Mouse (Mus musculus) thymus, postnatal 4 days (tissue): ENCODE measurements around the gene Btrc.

ENCODE experiments used
- DNase-seq: peaks from one replicate; pipeline ENCODE4 v3.0.0; 2021

The Btrc gene

DNA sequence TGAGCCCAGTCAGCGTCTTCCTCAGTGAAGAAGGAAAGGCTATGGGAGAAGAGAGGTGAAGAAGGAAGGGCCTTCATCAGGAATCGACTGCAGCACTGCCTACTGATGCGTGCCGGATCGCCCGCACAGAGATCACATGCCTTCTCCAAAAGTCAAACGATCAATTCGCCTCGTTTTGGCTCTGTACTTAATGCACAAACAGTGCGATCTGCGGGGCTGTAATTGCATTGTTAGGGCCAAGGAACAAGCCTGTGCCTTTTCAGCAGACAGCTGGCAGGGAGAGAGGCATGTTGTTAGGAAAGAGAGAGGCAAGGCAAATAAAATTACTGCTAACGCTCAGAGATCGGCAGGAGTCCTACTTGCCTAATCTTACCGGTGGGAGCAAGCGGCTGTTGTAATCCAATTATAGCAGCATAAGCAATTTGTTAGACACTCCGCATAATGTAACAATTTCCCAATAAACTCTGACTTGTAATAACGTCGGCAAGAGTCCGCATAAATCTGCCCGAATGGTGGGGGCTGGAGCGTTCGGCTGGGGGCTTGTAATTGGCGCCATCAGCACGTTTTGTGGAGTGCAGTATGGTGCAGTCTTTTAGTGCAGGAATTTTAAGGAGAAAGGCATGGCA, 112.5 kb downstream of the Btrc start:
- DNase-seq, result no peak

DNA sequence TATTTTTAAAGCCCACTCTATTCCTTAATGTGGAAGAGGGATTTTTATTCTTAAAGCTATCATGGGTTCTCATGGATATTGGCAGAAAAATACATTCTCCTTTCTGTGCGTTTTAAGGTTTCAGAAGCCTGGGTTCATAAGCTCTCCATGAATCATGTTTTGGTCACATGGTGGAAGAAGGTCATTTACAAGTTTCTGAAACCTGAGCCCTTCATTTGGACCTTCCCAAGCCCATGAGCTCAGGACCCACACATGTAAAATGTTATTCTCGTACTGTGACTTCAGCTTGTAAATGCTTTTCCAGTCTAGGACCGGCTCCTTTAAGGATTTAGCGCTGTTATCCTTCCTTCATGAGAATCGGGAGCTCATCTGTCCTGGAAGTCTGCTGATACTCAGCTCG, 116.0 kb downstream of the Btrc start:
- DNase-seq, result no peak

DNA sequence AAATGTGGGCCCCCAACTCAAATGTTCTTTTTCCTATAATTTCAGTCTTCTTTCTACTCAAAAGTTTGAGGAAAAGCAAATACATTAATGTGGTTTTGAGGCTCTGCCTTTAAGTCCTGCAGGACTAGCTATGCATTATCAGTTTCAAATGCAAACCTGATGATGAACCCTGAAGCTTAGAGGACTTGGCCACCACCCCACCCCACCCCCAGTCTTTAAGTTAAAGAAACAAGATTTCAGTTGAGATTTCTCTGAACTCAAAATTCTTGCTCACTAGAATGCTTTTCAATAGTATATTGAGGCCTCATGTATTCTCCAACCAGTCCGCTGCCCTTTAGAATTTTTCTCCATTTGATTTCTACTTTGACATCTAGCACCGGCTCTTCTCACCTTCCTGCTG, 117.0 kb downstream of the Btrc start:
- DNase-seq, result no peak

DNA sequence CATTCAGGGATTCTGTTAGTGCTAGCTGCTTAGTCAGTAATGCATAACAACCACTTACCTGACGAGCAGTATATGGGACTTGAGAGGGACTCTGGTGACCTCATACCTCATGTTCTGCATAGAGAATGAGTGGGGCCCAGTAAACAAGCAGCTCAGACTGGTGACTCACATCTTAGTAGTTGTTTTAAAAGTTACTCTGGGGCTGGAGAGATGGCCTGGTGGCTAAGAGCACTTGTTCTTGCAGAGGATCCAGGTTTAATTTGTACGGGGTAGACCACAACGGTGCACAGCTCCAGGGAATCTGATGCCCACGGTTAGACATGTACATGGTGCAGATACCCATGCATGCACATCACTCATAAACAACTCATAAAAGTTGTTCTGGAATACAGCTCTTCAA, 117.4 kb downstream of the Btrc start:
- no peak for DNase-seq

DNA sequence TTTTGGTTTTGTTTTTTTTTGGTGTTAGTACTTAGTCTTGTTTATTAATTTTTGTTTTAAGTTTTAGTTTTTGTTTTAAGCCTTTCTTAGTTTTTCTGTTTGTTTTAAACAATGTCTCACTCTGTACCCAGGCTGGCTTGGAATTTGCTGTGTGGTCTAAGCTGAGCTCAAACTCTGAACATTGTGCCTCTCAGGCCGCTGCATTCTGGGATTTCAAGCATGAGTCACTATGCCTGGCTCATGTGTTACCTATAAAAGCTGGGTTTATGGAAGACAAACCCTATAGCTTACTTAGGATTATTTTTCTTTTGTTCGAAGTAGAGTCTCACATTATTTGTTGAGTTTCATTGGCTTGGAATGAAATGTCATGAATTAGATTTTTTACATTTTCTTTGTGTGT, 119.9 kb downstream of the Btrc start:
- DNase-seq, result no peak

DNA sequence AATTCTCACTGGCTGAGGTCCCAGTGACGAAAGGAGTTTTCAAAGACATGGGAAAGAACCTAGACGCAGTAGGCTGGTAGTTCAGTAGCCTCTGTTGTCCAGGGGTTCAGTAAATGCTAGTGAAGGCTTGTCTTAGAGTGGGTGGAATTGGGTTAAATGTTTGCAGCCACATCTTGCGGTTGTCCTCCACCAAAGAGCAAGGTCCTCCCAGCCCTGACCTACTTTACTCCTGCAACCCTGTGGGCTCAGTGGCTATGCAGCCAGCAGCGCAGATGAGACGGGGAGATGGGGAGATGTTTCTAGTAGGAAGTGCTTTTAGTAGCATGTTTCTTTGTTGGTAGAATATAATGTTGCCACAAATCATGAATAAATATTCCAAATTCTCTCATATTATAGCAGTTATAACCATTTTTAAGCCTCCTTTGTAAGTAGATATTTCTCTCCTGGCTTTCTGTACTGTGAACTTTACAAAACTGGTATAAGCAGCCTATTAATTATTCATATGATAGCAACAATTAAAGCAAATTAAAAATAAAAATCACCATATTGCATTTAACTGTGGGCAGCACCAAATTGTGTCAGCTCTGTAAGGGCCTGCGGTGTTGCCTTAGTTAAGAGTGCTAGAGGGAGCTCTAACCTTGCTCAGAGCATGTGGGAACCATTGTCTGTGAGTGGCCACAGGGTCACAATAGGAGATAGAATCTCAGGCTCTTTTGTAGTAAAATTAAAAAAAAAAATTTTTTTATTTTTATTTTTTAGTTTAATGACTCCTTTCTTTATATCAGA, 122.9 kb downstream of the Btrc start:
- DNase-seq, result peak; percentile 53

DNA sequence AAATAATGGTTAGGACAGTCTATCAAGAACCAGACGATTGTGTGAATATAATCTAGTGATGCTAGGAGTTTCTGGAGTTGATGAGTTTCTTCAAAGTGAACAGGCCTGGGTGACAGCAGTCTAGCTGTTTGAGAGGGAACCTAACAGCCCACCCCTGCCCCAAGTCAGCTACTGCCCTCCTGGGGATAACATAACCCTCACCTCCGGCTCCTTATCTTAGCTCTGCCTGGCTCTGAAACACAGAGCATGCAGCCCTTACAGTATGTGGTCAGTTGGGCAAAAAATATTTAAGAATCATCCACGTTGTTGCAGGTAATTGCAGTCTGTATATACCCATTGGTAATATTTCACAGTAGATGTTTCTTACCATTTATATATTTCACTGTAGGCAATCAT, 123.5 kb downstream of the Btrc start:
- no peak for DNase-seq

DNA sequence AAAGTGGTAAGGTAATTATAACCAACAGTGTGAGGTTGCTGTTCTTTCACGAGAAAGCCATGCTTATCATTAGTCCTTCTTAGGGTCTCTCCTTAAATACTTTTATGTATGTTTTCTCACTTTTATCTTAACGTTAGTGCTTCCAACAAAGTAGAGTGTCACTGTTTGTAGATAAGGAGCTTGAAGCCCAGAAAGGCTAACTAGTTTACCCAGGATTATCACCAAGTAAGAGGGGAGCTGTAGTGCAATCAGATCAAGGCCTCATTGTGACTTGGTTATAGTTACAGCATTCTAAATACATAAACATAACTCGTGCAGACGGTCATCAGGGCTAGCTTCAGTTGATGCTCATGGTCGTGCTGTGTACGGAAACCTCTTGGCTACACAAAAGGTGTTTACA, 126.4 kb downstream of the Btrc start:
- DNase-seq, result no peak

DNA sequence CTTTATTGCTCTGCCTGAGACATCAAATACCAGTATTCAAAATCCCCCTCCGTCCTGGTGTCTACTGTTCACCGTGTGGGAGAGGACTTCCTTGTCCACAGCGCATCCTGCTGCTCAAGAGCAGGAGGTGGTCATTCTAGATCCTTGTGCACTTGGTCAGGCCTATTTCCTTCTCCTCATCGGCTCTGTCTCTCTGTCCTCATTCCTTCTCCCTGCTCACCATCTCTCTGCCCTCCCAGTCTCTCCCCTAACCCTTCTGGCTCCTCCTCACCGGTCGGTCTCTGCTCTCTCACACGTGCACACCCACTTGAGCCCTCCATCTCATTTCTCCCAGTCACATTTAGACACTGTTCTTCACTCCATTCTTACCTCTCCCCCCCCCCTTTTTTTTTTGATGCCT, 127.7 kb downstream of the Btrc start:
- no peak for DNase-seq

DNA sequence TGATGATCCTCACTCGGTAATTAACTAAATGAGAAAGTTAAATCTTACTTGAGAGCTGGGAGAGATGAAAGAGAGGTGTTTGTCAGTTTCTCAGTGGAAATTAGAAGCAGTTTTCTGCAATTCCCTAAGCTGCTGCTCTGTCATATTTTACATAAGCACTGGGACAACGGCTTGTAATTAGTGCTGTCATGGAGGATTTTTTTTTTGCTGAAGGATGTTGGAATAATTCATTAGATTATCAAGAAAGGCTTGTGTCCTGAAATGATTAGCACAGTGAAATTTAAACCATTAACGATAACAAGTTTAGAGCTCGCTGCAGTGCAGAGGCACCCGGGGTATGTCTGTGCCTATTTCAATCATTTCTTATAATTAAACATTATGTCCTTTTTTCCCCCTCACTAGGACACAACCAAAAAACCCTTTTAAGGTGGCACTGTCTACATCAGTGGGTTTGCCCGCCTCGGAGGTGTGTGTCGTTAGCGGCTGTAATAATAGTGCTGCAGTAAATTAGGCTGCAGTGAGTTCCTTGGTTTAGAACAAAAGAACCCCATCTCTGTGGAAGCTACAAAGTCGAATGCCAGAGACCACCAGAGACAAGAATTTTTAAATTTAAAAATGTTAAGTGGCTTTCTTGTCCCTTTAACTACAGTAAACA, 130.7 kb downstream of the Btrc start:
- no peak for DNase-seq

DNA sequence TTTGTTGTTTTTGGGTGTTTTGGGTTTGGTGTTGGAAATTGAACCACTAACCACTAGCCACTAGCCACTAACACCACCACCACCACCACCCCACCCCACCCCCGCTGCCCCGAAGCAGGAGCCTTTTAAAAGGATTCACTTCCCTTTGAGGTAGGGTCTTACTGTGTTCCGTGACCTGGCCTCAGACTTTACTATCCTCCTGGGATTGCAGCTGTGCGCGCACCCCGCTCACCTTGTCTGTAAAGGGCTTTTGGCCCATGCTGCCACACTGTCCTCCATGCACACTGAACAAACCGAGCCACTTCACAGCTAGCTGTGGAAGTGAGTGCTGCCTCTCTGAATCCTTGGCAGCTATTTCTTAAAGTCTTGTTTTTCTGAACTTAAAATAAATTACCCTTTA, 141.9 kb downstream of the Btrc start:
- no peak for DNase-seq

DNA sequence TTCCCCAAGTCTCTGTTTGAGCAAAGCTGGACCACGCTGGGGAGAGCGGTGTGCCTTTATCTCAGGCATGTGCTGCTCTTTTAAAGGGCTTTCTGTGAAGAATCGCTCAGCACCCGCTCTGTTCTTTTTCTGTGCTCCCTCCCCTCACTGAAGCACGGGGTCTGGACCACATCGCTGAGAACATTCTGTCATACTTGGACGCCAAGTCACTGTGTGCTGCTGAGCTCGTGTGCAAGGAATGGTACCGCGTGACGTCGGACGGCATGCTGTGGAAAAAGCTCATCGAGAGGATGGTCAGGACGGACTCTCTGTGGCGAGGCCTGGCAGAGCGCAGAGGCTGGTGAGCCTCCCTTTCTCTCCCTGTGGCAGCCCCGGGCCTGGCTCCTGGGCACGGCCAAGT, 144.0 kb downstream of the Btrc start:
- no peak for DNase-seq

DNA sequence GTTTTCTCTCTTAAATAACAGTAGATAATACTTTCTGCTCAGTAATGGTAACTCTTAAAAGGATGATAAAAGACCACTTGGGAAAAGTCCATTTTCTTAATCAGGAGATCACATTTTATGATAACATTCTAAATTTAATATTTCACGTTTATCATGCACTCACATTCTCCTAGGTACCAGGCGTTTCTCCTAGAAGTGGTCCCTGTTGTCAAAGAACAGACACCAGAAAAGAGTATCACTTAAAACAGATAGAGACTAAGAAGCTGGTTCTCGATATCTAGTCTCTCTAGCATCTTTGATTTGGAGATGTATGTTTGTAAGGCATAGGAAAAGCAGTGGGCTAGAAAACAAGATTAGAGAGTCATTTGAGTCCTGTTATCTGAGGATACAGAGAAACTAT, 147.1 kb downstream of the Btrc start:
- no peak for DNase-seq

DNA sequence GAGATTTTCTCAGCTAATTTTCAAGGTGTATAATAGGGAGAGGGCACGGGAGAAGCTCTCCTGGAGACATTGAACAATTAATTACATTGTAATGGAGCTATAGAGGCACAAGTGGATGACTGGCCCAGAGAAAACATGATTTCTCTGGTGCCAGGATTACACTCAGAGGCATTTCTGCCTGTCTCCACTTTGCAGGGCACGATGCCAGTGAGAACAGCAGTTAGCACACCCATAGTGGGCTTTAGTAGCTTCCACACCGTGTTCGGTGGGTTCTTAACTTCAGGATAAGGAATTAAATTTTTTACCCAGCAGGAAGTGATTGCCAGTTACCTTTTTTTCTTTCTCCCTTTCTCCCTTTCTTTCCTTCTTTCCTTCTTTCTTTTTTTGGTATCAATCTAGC, 147.9 kb downstream of the Btrc start:
- DNase-seq, result no peak

DNA sequence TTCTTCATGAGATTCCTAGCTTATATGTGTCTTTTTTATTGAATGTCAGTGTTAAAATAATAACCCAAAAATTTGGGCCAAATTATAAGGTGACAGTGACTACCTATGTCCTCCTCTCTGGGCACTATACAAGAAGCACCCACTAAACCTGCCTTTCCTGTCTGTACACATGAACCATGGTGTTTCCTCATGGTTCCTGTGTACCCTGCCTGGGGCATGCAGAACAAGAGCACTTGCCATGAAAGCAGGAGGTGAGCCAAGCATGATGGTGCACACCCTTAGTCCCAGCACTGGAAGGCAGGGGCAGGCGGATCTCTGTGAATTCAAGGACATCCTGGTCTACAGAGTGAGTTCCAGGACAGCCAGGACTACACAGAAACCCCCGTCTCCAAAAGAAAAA, 151.8 kb downstream of the Btrc start:
- no peak for DNase-seq

DNA sequence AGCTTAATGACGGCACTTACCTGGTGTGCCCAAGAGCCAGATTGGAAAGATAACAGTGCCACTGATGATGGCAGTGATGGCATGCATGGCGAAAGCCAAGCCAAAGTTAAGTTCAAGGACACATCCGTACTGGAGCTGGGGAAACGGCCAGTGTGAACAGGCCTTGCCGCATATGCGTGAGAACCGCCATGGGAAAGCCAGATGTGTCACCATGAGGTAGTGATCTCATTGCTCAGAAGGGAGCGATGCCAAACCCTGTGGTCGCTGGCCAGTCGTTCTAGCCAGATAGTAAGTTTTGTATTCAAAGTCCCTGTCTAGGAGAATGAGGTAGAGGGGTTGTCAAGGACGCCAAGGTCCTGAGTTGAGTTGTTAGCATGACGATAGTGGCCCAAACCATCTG, 152.7 kb downstream of the Btrc start:
- DNase-seq, result no peak

DNA sequence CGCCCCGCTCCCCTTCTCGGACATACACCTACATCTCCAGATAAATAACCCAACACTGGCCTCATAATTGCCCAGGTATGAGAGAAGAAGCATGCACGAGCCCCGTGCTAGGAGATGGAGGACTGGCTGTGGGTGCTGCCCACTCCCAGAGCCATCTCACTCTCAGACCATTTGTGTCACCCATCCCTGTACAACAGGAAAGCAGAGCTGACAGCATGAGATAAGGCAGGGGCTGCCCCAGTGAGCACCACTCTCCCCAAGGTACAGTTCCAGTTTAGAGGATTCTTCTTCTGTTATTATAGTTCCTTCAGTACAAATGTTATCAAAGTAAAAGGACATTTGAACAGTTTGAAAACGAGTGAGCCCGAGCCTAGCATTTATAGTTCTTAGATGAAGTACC, 163.8 kb downstream of the Btrc start:
- DNase-seq, result peak; percentile 17

DNA sequence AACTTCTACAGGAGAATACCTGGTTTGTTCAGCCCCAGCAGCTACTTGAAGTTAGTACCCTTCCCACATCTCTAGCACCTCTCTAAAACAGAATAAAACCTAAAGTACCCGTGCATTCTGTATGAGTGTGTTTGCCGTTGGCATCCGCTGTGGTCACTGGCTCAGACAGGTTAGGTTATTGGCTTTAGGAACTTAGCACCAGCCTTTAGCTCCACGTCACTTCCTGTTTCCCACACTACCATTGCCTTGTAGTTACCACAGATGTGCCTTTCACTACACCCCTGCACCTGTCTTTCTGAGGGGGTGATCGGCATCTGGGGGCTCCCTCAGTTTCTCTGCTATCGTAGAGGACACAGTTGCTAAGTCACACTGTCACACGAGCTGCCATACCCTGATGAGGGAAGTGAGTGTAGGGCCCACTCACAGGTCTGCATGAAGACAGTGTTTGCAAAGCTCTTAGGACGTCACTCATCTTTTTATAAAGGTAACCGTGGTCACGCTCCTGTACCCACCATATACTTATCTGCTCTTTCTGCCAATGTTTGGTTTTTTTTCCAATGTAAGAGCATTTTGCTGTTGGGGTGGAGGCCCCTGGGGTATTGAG, 164.5 kb downstream of the Btrc start:
- peak; percentile 63 for DNase-seq

DNA sequence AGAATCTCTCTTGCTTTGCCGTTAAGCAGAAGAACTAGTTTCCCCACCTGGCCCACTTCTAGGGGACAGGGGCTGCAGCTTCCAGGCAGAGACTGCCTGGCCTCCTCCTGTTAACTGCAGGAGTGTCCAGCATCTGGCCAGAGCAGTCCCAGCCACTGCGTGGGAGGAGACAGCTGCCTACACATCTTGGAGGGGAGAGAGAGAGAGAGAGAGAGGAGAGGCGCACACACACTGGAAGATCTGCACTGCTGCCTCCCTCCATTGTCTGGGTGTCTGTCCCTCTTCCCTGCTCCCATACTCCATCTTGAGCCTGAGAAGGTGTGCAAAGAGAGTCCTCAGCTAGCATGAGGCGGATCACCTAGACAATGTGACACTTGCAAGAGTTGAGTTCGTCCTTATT, 165.8 kb downstream of the Btrc start:
- DNase-seq, result peak; percentile 25

DNA sequence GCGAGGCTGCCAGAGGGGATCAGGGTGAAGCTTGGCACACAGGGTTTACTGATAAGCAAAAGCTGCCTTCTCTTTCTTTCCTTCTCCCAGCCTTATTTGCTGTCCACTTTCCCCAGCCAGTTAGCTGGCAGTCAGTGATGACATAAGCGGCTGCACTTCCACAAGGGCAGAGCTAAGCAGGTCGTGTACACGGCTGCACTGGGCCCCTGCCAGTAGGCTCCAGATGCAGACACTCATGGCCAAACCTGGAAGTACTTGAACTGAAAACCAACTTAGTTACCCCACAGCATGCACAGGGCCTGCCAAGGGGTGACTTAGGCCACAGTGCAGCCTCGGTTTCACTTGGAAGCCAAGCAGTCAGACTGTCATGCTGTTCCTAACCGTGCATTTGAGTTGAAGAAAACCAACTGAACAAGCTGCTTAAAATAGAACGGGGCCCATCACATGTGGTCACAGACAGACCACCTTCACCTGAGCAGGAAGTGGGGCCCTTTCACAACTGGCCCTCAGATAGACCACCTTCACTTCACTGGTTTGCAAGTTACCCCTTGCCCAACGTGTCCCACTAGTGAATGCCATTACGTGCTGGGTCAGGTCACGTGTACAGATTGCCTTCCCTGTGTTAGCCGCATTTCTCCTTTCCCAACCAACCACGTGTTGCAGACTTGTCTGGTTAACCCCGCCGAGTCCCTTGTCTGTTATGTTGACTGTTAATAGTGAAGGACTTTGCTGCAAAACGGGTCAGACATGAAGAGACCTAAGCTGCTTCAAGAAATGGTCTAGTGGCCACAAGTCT, 166.9 kb downstream of the Btrc start:
- DNase-seq, result peak; percentile 48

DNA sequence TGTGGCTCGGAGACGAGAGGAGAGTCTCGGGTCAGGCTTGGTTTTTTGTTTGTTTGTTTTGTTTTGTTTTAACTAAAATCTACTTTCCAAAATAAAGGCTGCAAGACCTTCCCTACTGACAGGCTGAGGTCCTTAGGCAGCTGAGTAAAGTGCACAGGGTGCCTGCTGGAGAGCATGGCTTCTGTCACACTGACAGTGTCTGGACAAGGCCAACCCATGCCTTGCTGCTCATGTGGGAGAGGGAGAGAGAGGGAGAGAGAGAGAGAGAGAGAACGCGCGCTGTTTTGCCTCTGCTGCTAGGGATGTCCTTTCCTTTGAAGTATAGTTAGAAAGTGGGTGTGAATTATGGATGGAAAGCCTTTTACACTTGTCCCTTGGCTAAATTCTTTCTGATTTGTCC, 168.0 kb downstream of the Btrc start:
- DNase-seq, result no peak

DNA sequence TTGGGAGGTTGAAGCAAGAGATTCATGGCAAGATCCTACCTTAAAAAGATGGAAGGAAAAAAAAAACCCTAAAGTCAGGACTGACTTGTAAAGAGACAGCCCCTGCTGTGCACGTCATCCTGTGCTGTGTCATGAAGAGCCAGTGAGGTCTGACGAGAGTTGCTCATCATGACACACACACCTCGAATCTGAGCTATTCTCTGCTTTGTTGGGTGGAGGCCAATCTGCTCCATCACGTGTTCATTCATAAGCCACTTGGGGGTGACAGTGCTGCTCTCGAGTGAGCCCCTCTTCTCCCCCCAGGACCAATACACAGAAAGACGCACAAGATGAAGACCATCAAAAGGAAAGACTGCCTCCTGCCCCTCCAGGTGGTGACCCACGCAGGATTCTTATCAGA, 170.1 kb downstream of the Btrc start:
- DNase-seq, result no peak

DNA sequence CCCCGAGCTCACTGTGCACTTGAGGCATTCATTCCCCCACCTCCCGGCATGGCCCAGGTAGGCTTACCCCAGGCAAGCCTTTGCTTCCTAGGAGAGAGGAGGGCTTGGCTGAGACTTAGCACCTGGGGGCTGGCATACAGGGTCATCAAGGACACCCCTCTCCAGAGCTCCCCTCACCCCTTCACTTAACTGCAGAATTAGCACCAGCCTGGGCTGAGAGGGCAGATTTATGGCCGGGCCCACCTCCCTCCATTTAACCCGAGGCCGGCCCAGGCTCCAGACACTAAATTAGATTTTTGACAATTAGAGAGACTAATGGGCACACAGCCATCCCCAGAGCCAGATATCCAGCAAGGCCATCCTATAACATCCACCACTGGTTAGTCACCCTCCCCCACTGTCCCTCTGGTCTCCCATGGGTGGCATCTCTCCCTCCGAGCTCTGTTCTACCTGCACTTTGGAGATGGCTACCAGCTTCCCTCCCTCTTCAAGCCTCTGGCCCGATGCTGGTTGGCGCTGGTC, 171.7 kb downstream of the Btrc start:
- DNase-seq, result no peak
